Mouse (Mus musculus): ENCODE data around the gene Bcor.

Bcor gene

GRCm38 (mm10) chrX:12005181-12006030 lies 154.7 kb downstream of the Bcor start:
- peak; percentile 26 for DNase-seq (ENCODE audit: low read depth)

- no peak for DNase-seq (ENCODE audit: low read depth)
Measured at GRCm38 (mm10) chrX:12004416-12004815, 155.7 kb downstream of the Bcor start.

GRCm38 (mm10) chrX:12003947-12004346 lies 156.2 kb downstream of the Bcor start:
- no peak for DNase-seq (ENCODE audit: low read depth)

GRCm38 (mm10) chrX:12003539-12003938 lies 156.6 kb downstream of the Bcor start:
- no peak for DNase-seq (ENCODE audit: low read depth)

- no peak for DNase-seq (ENCODE audit: low read depth)
Measured at GRCm38 (mm10) chrX:12003106-12003505, 157.0 kb downstream of the Bcor start.

GRCm38 (mm10) chrX:12002596-12002995 lies 157.6 kb downstream of the Bcor start:
- DNase-seq (ENCODE audit: low read depth), result no peak

GRCm38 (mm10) chrX:12001969-12002368 lies 158.2 kb downstream of the Bcor start:
- DNase-seq (ENCODE audit: low read depth), result no peak

GRCm38 (mm10) chrX:12001336-12001735 lies 158.8 kb downstream of the Bcor start:
- DNase-seq (ENCODE audit: low read depth), result no peak

- DNase-seq (ENCODE audit: low read depth), result no peak
Measured at GRCm38 (mm10) chrX:12000620-12001019, 159.5 kb downstream of the Bcor start.

GRCm38 (mm10) chrX:11999951-12000350 lies 160.2 kb downstream of the Bcor start:
- DNase-seq (ENCODE audit: low read depth), result no peak

- peak; percentile 46 for DNase-seq (ENCODE audit: low read depth)
Measured at GRCm38 (mm10) chrX:11998934-11999336, 161.2 kb downstream of the Bcor start.

GRCm38 (mm10) chrX:11996891-11997290 lies 163.3 kb downstream of the Bcor start:
- no peak for DNase-seq (ENCODE audit: low read depth)

GRCm38 (mm10) chrX:11996489-11996888 lies 163.7 kb downstream of the Bcor start:
- no peak for DNase-seq (ENCODE audit: low read depth)

- no peak for DNase-seq (ENCODE audit: low read depth)
Measured at GRCm38 (mm10) chrX:11993641-11994419, 166.3 kb downstream of the Bcor start.

GRCm38 (mm10) chrX:11989471-11989870 lies 170.7 kb downstream of the Bcor start:
- no peak for DNase-seq (ENCODE audit: low read depth)

GRCm38 (mm10) chrX:11988191-11988896 lies 171.8 kb downstream of the Bcor start:
- no peak for DNase-seq (ENCODE audit: low read depth)

GRCm38 (mm10) chrX:11987602-11988001 lies 172.6 kb downstream of the Bcor start:
- no peak for DNase-seq (ENCODE audit: low read depth)
